Mouse (Mus musculus): ENCODE measurements around the gene Tubg2. TPM values are rescaled to one million over a fixed set of nuclear protein-coding genes. Genes with fewer than 3 reads are reported as not detected.

The Tubg2 gene
- polyA plus RNA-seq, 1 experiment from 2014 or later: 3.6 TPM

DNA sequence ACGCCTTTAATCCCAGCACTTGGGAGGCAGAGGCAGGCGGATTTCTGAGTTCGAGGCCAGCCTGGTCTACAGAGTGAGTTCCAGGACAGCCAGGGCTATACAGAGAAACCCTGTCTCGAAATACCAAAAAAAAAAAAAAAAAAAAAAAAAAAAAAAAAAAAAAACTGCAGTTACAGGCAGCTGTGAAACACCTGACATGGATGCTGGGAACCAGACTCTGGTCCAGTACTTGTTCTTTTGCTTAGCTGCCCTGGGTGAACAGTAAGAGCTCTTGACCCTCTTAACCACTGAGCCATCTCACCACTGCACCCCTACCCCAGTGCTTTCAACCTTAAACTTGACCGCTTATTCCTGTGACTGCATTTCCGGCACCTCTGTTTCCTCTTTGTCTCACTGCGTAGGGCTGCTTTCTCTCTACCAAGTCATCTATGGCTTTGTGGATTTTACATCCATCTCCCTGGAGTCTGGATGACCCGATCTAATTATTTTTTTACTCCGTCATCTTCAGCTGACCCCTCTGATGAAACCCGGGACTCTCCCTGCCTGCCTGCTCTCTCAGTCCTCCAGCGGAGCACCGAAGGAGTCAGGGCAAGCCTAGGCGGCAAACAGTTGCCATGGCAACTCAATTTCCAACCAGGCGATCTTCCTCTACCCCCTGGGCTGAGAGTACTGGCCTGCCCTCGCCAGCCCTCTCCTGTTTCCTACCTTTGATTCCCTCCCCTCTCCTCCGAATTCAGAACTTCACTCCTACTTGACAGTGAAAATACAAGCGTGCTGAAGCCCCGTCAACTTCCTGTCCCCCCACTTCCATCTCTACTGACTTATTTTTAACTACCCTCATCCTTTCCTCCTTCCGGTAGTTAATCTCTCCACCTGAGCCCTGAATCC is 12.1 kb upstream of the Tubg2 start:
- Histone ChIP-seq H3K9ac (replicated peaks; ENCODE audit: low read depth, low read length) (no peak overlapping the region), H3K36me3 (ENCODE audit: control insufficient read depth, insufficient read depth, low read length) (no peaks in the 10 kb centered on the region), H3K4me3 (ENCODE audit: low read depth, low read length) (0 out of 2 replicates have a peak overlapping the region, but pooled peaks have one; percentile 7), H3K4me2 (replicated peaks; ENCODE audit: low read depth, low read length) (peak overlapping the region; percentile 44), H3K4me1 (ENCODE audit: control insufficient read depth, insufficient read depth, low read length) (peaks cover 6% of the 10 kb centered on the region), H3K27me3 (ENCODE audit: control insufficient read depth, insufficient read depth, low read length) (no peaks in the 10 kb centered on the region), H3K27ac (ENCODE audit: low read length) (no peak overlapping the region), H3K9me3 (ENCODE audit: control insufficient read depth, low read depth, low read length) (no peaks in the 10 kb centered on the region)
- 18% methylated on average over 17 of the region's 19 CpGs for WGBS
- no peak for ATAC-seq (ENCODE audit: insufficient number of reproducible peaks, insufficient read depth, low FRiP score, low read depth)

DNA sequence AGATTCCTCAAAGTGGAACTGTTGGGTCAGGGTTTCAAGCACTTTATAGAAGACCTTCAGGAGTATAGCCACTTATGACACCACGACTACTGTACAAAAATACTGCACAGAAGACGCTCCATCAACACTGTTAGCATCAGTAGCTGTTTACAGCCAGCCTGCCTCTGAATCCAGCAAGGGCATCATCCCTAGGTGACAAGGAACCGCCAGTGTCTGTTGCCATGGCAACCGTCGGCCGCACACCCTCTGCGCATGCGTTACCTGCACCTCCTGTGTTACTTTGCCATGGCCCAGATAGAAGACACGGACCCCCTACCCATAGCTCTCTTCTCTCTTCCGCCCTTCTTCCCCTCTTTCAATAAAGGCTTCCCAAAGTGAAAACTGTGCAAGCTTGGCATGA is 9.3 kb upstream of the Tubg2 start:
- 36% methylated on average over 10 of the region's 10 CpGs for WGBS
- H3K36me3 ChIP-seq (ENCODE audit: control insufficient read depth, insufficient read depth, low read length): no peaks in the 10 kb centered on the region
- no peaks in the 10 kb centered on the region for H3K9me3 ChIP-seq (ENCODE audit: control insufficient read depth, low read depth, low read length)
- H3K27ac ChIP-seq (ENCODE audit: low read length): no peak overlapping the region
- no peak overlapping the region for H3K4me3 ChIP-seq (ENCODE audit: low read depth, low read length)
- no peak overlapping the region for H3K9ac ChIP-seq (replicated peaks; ENCODE audit: low read depth, low read length)
- H3K27me3 ChIP-seq (ENCODE audit: control insufficient read depth, insufficient read depth, low read length): no peaks in the 10 kb centered on the region
- ATAC-seq (ENCODE audit: insufficient number of reproducible peaks, insufficient read depth, low FRiP score, low read depth): no peak
- peaks cover 18% of the 10 kb centered on the region for H3K4me1 ChIP-seq (ENCODE audit: control insufficient read depth, insufficient read depth, low read length)
- no peak overlapping the region for H3K4me2 ChIP-seq (replicated peaks; ENCODE audit: low read depth, low read length)

DNA sequence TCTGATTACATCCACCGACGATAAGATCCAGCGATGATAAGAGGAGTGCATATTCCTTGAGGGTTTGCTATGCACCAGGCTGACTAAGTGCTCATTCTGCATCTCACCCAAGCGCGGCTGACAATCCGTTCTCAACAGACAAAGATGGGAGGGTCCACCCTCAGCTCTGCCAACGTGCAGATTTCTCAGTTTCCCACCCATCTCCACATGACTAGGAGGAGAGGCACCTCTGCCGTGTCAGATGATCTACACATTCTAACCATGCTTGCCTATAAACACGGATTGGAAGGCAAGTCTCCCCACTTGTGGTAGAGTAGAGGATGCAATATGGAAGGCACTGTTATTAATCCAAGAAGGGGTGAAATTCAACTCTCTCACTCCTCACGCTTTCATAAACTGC is 7.0 kb upstream of the Tubg2 start:
- Histone ChIP-seq H3K36me3 (ENCODE audit: control insufficient read depth, insufficient read depth, low read length) (no peaks in the 10 kb centered on the region), H3K27ac (ENCODE audit: low read length) (peak overlapping the region; percentile 86), H3K4me1 (ENCODE audit: control insufficient read depth, insufficient read depth, low read length) (peaks cover 18% of the 10 kb centered on the region), H3K4me3 (ENCODE audit: low read depth, low read length) (no peak overlapping the region), H3K27me3 (ENCODE audit: control insufficient read depth, insufficient read depth, low read length) (no peaks in the 10 kb centered on the region), H3K4me2 (replicated peaks; ENCODE audit: low read depth, low read length) (peak overlapping the region; percentile 6; the same call in 1 of the 2 replicates), H3K9me3 (ENCODE audit: control insufficient read depth, low read depth, low read length) (no peaks in the 10 kb centered on the region), H3K9ac (replicated peaks; ENCODE audit: low read depth, low read length) (no peak overlapping the region)
- ATAC-seq (ENCODE audit: insufficient number of reproducible peaks, insufficient read depth, low FRiP score, low read depth): no peak
- 53% methylated on average over 10 of the region's 10 CpGs for WGBS

DNA sequence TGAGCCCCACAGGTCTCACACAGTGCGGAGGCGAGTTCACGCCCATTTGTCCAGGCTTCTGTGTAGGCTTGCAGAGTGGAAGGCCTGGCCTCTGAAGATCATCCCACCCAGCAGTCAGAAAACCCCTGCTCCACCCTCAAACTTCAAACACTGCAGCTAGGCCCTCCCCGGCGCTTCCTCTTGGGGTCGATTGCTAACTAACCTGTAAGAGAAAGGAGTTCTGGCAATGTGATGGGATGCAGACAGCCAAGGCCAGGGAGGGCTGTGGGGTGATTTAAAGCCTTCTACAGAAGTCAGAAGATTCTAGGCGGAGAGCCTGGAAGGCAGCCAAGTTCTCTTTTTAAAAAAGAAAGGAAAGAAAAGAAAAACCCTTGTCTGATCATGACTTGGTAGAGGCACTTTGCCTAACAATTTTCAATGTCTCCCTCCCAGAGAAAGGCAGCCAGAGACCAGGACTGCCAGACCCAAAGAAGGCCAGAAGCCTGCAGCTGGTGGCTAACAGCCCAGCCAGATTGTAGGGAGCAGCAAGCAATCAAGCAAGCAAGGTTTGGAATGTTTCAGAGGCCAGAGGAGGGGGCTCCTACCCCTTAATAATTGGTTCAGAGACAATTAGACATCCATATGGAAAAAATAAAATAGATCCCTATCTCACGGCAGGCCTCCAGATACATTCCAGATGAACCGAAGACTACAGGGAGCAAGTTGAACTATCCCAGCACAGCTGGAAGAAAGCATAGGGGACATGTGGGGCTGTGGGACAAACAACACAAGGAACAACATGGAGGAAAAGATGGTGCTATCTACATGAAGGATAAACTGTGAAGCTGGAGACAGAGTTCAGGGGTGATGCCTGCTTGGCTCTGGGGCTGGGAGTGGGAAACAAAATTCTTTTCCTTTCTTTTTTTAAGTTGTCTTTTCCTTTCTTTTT is 6.3 kb upstream of the Tubg2 start:
- Histone ChIP-seq H3K4me2 (replicated peaks; ENCODE audit: low read depth, low read length) (peak overlapping the region; percentile 6; the same call in 1 of the 2 replicates), H3K4me1 (ENCODE audit: control insufficient read depth, insufficient read depth, low read length) (peaks cover 18% of the 10 kb centered on the region), H3K9ac (replicated peaks; ENCODE audit: low read depth, low read length) (no peak overlapping the region)

DNA sequence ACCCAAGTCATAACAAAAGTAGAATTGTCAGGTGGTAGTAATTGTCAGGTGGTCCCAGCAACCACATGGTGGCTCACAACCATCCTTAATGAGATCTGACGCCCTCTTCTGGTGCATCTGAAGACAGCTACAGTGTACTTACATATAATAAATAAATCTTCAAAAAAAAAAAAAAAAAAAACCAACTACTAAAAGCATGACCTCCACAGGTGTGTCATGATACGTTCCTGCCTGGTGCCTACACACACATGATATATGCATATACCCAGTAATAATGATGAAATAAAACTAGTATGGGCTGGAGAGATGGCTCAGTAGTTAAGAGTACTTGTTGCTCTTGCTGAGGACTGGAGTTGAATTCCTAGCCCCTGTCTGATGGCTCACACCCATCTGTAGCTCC is 4.6 kb upstream of the Tubg2 start:
- WGBS: 48% methylated on average over 2 of the region's 2 CpGs
- Histone ChIP-seq H3K9me3 (ENCODE audit: control insufficient read depth, low read depth, low read length) (no peaks in the 10 kb centered on the region), H3K27me3 (ENCODE audit: control insufficient read depth, insufficient read depth, low read length) (no peaks in the 10 kb centered on the region), H3K4me1 (ENCODE audit: control insufficient read depth, insufficient read depth, low read length) (peaks cover 27% of the 10 kb centered on the region), H3K36me3 (ENCODE audit: control insufficient read depth, insufficient read depth, low read length) (no peaks in the 10 kb centered on the region), H3K9ac (replicated peaks; ENCODE audit: low read depth, low read length) (no peak overlapping the region), H3K4me3 (ENCODE audit: low read depth, low read length) (no peak overlapping the region), H3K27ac (ENCODE audit: low read length) (no peak overlapping the region), H3K4me2 (replicated peaks; ENCODE audit: low read depth, low read length) (no peak overlapping the region)
- ATAC-seq (ENCODE audit: insufficient number of reproducible peaks, insufficient read depth, low FRiP score, low read depth): no peak

More for the DNA sequence above, 6.3 kb upstream of the Tubg2 start:
- no peak overlapping the region for H3K4me3 ChIP-seq (ENCODE audit: low read depth, low read length)
- peak overlapping the region; percentile 86 for H3K27ac ChIP-seq (ENCODE audit: low read length)
- no peaks in the 10 kb centered on the region for H3K9me3 ChIP-seq (ENCODE audit: control insufficient read depth, low read depth, low read length)
- ATAC-seq (ENCODE audit: insufficient number of reproducible peaks, insufficient read depth, low FRiP score, low read depth): peak; percentile 71; the same call in 1 of the 2 replicates
- H3K36me3 ChIP-seq (ENCODE audit: control insufficient read depth, insufficient read depth, low read length): no peaks in the 10 kb centered on the region
- WGBS: 20% methylated on average over 9 of the region's 9 CpGs
- no peaks in the 10 kb centered on the region for H3K27me3 ChIP-seq (ENCODE audit: control insufficient read depth, insufficient read depth, low read length)

DNA sequence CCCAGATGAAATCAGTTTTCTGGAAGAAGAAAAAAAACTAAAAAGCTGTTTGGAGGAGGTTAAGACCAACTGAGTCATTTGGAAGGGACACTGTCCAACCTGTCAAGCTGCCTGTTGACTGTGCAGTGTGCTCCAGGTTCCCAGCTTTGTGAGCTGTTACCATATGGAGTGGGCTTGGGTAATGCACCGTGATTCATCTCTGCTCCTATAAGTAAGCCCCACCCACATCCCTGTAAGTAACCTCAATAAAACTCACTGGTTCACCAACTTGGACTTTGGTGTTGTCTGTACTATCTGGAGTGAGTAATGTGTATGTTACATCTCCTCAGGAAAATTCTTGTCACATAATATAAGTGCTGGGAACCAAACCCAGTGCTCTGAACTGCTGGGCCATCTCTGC is 2.9 kb upstream of the Tubg2 start:
- no peak overlapping the region for H3K27ac ChIP-seq (ENCODE audit: low read length)
- 68% methylated on average over 1 of the region's 1 CpGs for WGBS
- no peak overlapping the region for H3K4me3 ChIP-seq (ENCODE audit: low read depth, low read length)
- no peaks in the 10 kb centered on the region for H3K9me3 ChIP-seq (ENCODE audit: control insufficient read depth, low read depth, low read length)
- H3K27me3 ChIP-seq (ENCODE audit: control insufficient read depth, insufficient read depth, low read length): no peaks in the 10 kb centered on the region
- no peak overlapping the region for H3K4me2 ChIP-seq (replicated peaks; ENCODE audit: low read depth, low read length)
- no peaks in the 10 kb centered on the region for H3K36me3 ChIP-seq (ENCODE audit: control insufficient read depth, insufficient read depth, low read length)
- H3K9ac ChIP-seq (replicated peaks; ENCODE audit: low read depth, low read length): no peak overlapping the region
- peaks cover 27% of the 10 kb centered on the region for H3K4me1 ChIP-seq (ENCODE audit: control insufficient read depth, insufficient read depth, low read length)
- ATAC-seq (ENCODE audit: insufficient number of reproducible peaks, insufficient read depth, low FRiP score, low read depth): no peak

DNA sequence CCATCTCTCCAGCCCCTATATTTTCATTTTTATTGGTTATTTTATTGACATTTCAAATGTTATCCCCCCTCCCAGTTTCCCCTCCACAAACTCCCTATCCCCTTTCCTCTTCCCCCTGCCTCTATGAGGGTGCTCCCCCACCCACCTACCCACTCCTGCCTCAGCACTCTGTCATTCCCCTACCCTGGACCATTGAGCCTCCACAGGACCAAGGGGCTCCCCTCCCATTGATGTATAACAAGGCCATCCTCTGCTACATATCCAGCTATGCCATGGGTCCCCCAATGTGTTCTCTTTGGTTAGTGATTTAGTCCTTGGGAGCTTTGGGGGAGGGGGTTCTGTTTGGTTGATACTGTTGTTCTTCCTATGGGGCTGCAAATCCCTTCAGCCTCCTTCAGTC is 1.1 kb upstream of the Tubg2 start:
- H3K27me3 ChIP-seq (ENCODE audit: control insufficient read depth, insufficient read depth, low read length): no peaks in the 10 kb centered on the region
- no peak for ATAC-seq (ENCODE audit: insufficient number of reproducible peaks, insufficient read depth, low FRiP score, low read depth)
- H3K4me1 ChIP-seq (ENCODE audit: control insufficient read depth, insufficient read depth, low read length): peaks cover 13% of the 10 kb centered on the region
- no peaks in the 10 kb centered on the region for H3K36me3 ChIP-seq (ENCODE audit: control insufficient read depth, insufficient read depth, low read length)
- H3K27ac ChIP-seq (ENCODE audit: low read length): no peak overlapping the region
- H3K4me3 ChIP-seq (ENCODE audit: low read depth, low read length): no peak overlapping the region
- no peak overlapping the region for H3K9ac ChIP-seq (replicated peaks; ENCODE audit: low read depth, low read length)
- no peak overlapping the region for H3K4me2 ChIP-seq (replicated peaks; ENCODE audit: low read depth, low read length)
- no peaks in the 10 kb centered on the region for H3K9me3 ChIP-seq (ENCODE audit: control insufficient read depth, low read depth, low read length)

DNA sequence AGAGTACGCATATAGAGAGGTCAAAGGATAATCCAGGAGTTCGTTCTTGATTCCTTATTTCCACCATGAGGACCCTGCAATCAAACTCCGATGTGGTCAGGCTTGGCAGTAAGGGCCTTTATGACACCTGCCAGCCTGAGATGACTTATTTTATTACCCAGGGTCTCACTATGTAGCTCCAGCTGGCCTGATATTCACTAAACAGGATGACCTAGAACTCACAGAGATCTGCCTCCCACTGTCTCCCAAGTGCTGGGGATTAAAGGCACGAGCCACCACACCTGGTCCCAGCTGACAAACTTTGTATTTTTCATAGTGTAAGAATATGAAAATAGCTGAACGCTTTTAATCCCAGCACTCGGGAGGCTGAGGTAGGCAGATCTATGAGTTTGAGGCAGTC is 556 bp upstream of the Tubg2 start:
- ATAC-seq (ENCODE audit: insufficient number of reproducible peaks, insufficient read depth, low FRiP score, low read depth): no peak
- H3K36me3 ChIP-seq (ENCODE audit: control insufficient read depth, insufficient read depth, low read length): no peaks in the 10 kb centered on the region
- 69% methylated on average over 6 of the region's 6 CpGs for WGBS
- H3K27ac ChIP-seq (ENCODE audit: low read length): no peak overlapping the region
- peak overlapping the region; percentile 58; the same call in 1 of the 2 replicates for H3K4me2 ChIP-seq (replicated peaks; ENCODE audit: low read depth, low read length)
- peaks cover 9% of the 10 kb centered on the region for H3K4me1 ChIP-seq (ENCODE audit: control insufficient read depth, insufficient read depth, low read length)
- no peaks in the 10 kb centered on the region for H3K9me3 ChIP-seq (ENCODE audit: control insufficient read depth, low read depth, low read length)
- no peak overlapping the region for H3K9ac ChIP-seq (replicated peaks; ENCODE audit: low read depth, low read length)
- H3K27me3 ChIP-seq (ENCODE audit: control insufficient read depth, insufficient read depth, low read length): no peaks in the 10 kb centered on the region
- H3K4me3 ChIP-seq (ENCODE audit: low read depth, low read length): no peak overlapping the region

Measured in stomach, embryonic 14.5 days (tissue).